Mouse (Mus musculus) testis, postnatal 10 days (tissue): ENCODE data around the gene Ttc13.

Source experiments
- DNase-seq: peaks from one replicate; pipeline ENCODE4 v3.0.0; 2021; ENCODE audit warnings: low spot score

The Ttc13 gene

GRCm38 (mm10) chr8:124721862-124722515 lies at the start of gene Ttc13, which contains the start of gene Arv1:
Gene Ttc13 (minus strand): TSS chr8:124721983.
Gene Arv1 (plus strand): TSS chr8:124722139.
- DNase-seq, result peak; percentile 93

GRCm38 (mm10) chr8:124763061-124763460 lies 41.3 kb upstream of the Ttc13 start:
- DNase-seq, result no peak

- peak; percentile 67 for DNase-seq
These were observed 36.8 kb upstream of the Ttc13 start for GRCm38 (mm10) chr8:124758544-124758943.

- no peak for DNase-seq
These were observed 34.8 kb upstream of the Ttc13 start for GRCm38 (mm10) chr8:124756601-124757000.

- DNase-seq, result no peak
These were observed 34.4 kb upstream of the Ttc13 start for GRCm38 (mm10) chr8:124756153-124756552.

GRCm38 (mm10) chr8:124755481-124755880 lies 33.7 kb upstream of the Ttc13 start:
- DNase-seq, result no peak

GRCm38 (mm10) chr8:124754792-124755190 lies 33.0 kb upstream of the Ttc13 start:
- DNase-seq, result no peak

- no peak for DNase-seq
These were observed 32.5 kb upstream of the Ttc13 start for GRCm38 (mm10) chr8:124754101-124754791.

- no peak for DNase-seq
These were observed 30.6 kb upstream of the Ttc13 start for GRCm38 (mm10) chr8:124752325-124752862.

- peak; percentile 71 for DNase-seq
These were observed 30.0 kb upstream of the Ttc13 start, which contains the start of gene Fam89a for GRCm38 (mm10) chr8:124751709-124752173. Gene Fam89a (minus strand): TSS chr8:124751832.

- DNase-seq, result peak; percentile 53
These were observed 29.4 kb upstream of the Ttc13 start for GRCm38 (mm10) chr8:124751191-124751590.

- no peak for DNase-seq
These were observed 24.9 kb upstream of the Ttc13 start for GRCm38 (mm10) chr8:124746661-124747060.

GRCm38 (mm10) chr8:124739268-124739667 lies 17.5 kb upstream of the Ttc13 start:
- no peak for DNase-seq

- no peak for DNase-seq
These were observed 13.7 kb upstream of the Ttc13 start for GRCm38 (mm10) chr8:124735371-124735911.

GRCm38 (mm10) chr8:124732828-124733227 lies 11.0 kb upstream of the Ttc13 start:
- DNase-seq, result no peak

GRCm38 (mm10) chr8:124724301-124724700 lies 2.5 kb upstream of the Ttc13 start:
- no peak for DNase-seq

GRCm38 (mm10) chr8:124720938-124721861 lies 583 bp downstream of the Ttc13 start:
- peak; percentile 54 for DNase-seq

GRCm38 (mm10) chr8:124720133-124720532 lies 1.6 kb downstream of the Ttc13 start:
- no peak for DNase-seq

- no peak for DNase-seq
These were observed 6.0 kb downstream of the Ttc13 start for GRCm38 (mm10) chr8:124715736-124716135.

GRCm38 (mm10) chr8:124713207-124713606 lies 8.6 kb downstream of the Ttc13 start:
- no peak for DNase-seq

GRCm38 (mm10) chr8:124705823-124706222 lies 16.0 kb downstream of the Ttc13 start:
- DNase-seq, result no peak

GRCm38 (mm10) chr8:124704376-124704775 lies 17.4 kb downstream of the Ttc13 start:
- no peak for DNase-seq
